Mouse (Mus musculus) lung, postnatal 0 days (tissue): ENCODE measurements around the gene Vmn1r37. TPM values are rescaled to one million over a fixed set of nuclear protein-coding genes. Genes with fewer than 3 reads are reported as not detected.
"Not testable (repeated sequence)": the region's sequence is repeated elsewhere in the genome, so short reads cannot be mapped to it uniquely, and the experiment has no call there.

Experiments used
- ATAC-seq: fragments of 200-750 bp; cut with Nextera tagmentation; 2 replicates; pipeline ENCODE4 v1.8.0; 2017; ENCODE audit warnings: moderate library complexity
- DNase-seq: peaks from one replicate; pipeline ENCODE4 v3.0.0-alpha.2; 2016; ENCODE audit warnings: low spot score
- H3K27ac ChIP-seq: fragments of 300-500 bp; sonication (generic); 2 replicates; pipeline ENCODE4 v1.5.1; 2014; ENCODE audit warnings: antibody characterized with exemption, mild to moderate bottlenecking, low read length, mixed read lengths
- H3K27me3 ChIP-seq: fragments of 300-500 bp; sonication (generic); replicated peaks from 2 replicates; pipeline ENCODE4 v1.6.1; 2014; ENCODE audit warnings: low read length, mixed read lengths; ENCODE audit not compliant: insufficient read depth
- H3K36me3 ChIP-seq: fragments of 300-500 bp; sonication (generic); 2 replicates; pipeline ENCODE4 v1.6.1; 2014; ENCODE audit warnings: low read length, mixed read lengths; ENCODE audit not compliant: insufficient read depth
- H3K4me1 ChIP-seq: fragments of 300-500 bp; sonication (generic); 2 replicates; pipeline ENCODE4 v1.6.1; 2014; ENCODE audit warnings: antibody characterized with exemption, low read depth, low read length, mixed read lengths; ENCODE audit not compliant: insufficient read depth
- H3K4me2 ChIP-seq: fragments of 300-500 bp; sonication (generic); replicated peaks from 2 replicates; pipeline ENCODE4 v1.6.1; 2014; ENCODE audit warnings: low read depth, mild to moderate bottlenecking, low read length, moderate library complexity, mixed read lengths
- H3K4me3 ChIP-seq: fragments of 300-500 bp; sonication (generic); 2 replicates; pipeline ENCODE4 v1.5.1; 2014; ENCODE audit warnings: low read depth, low read length
- H3K9ac ChIP-seq: fragments of 300-500 bp; sonication (generic); replicated peaks from 2 replicates; pipeline ENCODE4 v1.6.1; 2014; ENCODE audit warnings: low read depth, mild to moderate bottlenecking
- H3K9me3 ChIP-seq: fragments of 300-500 bp; sonication (generic); 2 replicates; pipeline ENCODE4 v1.6.1; 2016; ENCODE audit warnings: low read length, mixed read lengths
- CTCF ChIP-seq: IDR thresholded peaks from 2 replicates; pipeline ENCODE4 v1.5.1; 2016; ENCODE audit warnings: antibody characterized with exemption, mild to moderate bottlenecking
- EP300 ChIP-seq: IDR thresholded peaks from 2 replicates; pipeline ENCODE4 v1.6.1; 2016; ENCODE audit warnings: antibody characterized with exemption, mild to moderate bottlenecking, control low read depth
- WGBS: fragments of 180-500 bp; shearing (Covaris S2); extraction: QIAGEN DNeasy Blood & Tissue Kit; methylation state at CpG from one replicate; pipeline ENCODE4 v1.1.7; 2014; 5-methylcytosine and 5-hydroxymethylcytosine counted together
- polyA plus RNA-seq: library from polyadenylated mRNA; unstranded; fragments of >200 nt; fragmentation: Nextera tagmentation; extraction: Ambion mirVana; gene quantifications from 2 replicates; pipeline ENCODE4 v1.2.1, GENCODE M21; 2015

Gene Vmn1r37
- not detected in 2 replicates for polyA plus RNA-seq

DNA sequence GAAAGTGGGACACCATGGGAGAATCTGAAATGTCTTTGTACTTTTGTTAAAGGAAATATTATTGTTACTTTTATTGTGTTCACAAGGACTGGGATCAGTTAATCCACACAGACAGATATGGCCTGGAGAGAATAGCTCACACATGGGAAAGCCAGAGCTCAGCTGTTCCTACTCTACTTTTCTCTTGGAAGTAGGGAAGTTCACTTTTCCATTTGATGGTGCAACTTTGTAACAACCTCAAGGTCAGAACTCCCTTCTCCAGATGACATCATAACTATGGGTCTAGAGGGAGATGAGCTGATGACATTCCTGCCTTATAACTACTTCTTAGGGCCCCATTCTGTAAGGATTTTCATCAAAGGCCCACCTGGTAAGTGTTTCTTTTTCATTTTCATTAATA is at the start of gene Vmn1r37:
Gene Vmn1r37, plus strand, starts transcription at position 301 of the 400 bp plus-strand sequence.
- not testable (repeated sequence) for H3K4me3 ChIP-seq, H3K27ac ChIP-seq, H3K9me3 ChIP-seq, H3K36me3 ChIP-seq, H3K4me2 ChIP-seq, ATAC-seq, H3K4me1 ChIP-seq, DNase-seq, H3K27me3 ChIP-seq, H3K9ac ChIP-seq

DNA sequence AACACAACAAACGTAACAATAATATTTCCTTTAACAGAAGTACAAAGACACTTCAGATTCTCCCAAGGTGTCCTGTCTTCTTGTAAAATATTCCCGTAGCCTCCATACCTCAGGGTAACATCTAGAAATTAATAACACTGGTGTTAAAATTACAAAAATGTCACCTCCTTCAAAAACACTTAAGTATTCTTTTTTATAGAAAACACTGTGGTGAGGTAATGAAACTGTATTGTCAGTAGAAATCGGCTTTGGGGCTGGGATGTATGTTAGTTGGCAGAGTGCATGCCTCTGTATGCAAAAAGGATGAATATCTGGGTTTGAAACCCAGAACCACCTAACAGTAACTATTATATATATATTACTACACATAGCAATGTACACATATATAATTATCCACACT is 43.4 kb upstream of the Vmn1r37 start, which contains the start of gene Vmn1r35:
Gene Vmn1r35, minus strand, starts transcription at position 101 of the 400 bp plus-strand sequence.
- Histone ChIP-seq H3K9ac (no peak within 1 kb of the TSS), H3K36me3 (no peaks in the 10 kb centered on the region), H3K4me2 (no peak within 1 kb of the TSS), H3K27me3 (no peaks in the 10 kb centered on the region), H3K27ac (no peak within 1 kb of the TSS), H3K9me3 (no peaks in the 10 kb centered on the region), H3K4me1 (no peaks in the 10 kb centered on the region), H3K4me3 (no peak within 1 kb of the TSS)
- TF ChIP-seq CTCF: no peak
- no peak for TF ChIP-seq EP300
- DNase-seq: no peak
- 62% methylated on average over 3 of the region's 3 CpGs for WGBS
- no peak for ATAC-seq

DNA sequence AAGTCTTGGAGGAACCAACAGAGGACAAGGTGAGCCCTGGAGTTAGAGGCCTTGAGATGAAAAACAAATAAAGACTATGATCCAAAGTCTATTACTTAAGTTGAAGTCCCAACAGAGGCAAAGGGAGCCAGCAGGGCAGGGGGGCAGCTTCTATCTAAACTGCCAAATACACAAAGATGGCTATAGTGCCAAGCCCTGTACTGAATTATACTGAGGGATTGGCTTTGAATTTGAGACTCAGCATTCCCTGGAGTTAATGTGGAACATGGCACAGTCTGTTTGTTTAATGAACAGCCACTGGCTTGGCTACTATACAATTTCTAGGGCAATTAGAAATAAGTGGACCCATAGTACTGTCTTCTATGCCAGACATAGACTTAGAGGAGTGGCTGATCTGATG is 20.3 kb upstream of the Vmn1r37 start:
- H3K9me3 ChIP-seq: no peaks in the 10 kb centered on the region
- ATAC-seq (no peak), DNase-seq (no peak)
- no peaks in the 10 kb centered on the region for H3K27me3 ChIP-seq
- no peaks in the 10 kb centered on the region for H3K36me3 ChIP-seq
- TF ChIP-seq EP300 (no peak), CTCF (no peak)
- no peak overlapping the region for H3K27ac ChIP-seq
- H3K4me1 ChIP-seq: no peaks in the 10 kb centered on the region
- no peak overlapping the region for H3K9ac ChIP-seq
- H3K4me2 ChIP-seq: no peak overlapping the region
- no peak overlapping the region for H3K4me3 ChIP-seq

DNA sequence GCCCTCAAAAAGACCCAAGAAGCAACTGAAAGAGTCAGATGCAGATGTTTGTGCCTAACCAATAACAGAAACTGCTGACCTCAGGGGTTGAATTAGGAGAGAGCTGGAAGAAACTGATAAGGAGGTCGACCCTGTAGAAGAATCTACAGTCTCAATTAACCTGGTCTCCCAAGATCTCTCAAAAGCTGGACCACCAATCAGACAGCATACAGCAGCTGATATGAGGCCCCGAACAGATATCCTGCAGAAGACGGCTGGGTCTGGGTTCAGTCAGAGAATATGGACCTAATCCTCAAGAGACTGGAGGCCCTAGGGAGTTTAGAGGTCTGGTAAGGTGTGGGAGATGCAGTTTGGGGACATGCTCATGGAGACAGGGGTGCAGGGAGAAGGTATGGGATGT is 15.3 kb upstream of the Vmn1r37 start:
- Histone ChIP-seq H3K36me3 (no peaks in the 10 kb centered on the region), H3K4me2 (no peak overlapping the region), H3K4me1 (no peaks in the 10 kb centered on the region), H3K9me3 (no peaks in the 10 kb centered on the region), H3K27ac (no peak overlapping the region), H3K4me3 (no peak overlapping the region), H3K27me3 (no peaks in the 10 kb centered on the region), H3K9ac (no peak overlapping the region)
- WGBS: 64% methylated on average over 3 of the region's 3 CpGs
- ATAC-seq (no peak), DNase-seq (no peak)
- TF ChIP-seq CTCF (no peak), EP300 (no peak)

DNA sequence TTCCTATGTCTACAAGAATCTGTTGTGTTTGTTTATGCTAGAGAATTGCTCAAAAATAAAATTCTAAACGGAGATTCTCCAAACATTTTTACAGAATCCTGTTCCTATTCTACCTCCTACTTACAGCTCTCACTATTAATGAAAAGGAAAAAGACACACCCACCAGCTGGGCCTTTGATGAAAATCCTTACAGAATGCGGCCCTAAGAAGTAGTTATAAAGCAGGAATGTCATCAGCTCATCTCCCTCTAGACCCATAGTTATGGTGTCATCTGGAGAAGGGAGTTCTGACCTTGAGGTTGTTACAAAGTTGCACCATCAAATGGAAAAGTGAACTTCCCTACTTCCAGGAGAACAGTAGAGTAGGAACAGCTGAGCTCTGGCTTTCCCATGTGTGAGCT is 10.1 kb upstream of the Vmn1r37 start, which contains the start of gene Vmn1r36:
Gene Vmn1r36, minus strand, starts transcription at position 101 of the 400 bp plus-strand sequence.
- not testable (repeated sequence) for H3K27me3 ChIP-seq, H3K4me3 ChIP-seq, DNase-seq, H3K4me1 ChIP-seq, H3K36me3 ChIP-seq, H3K4me2 ChIP-seq, H3K27ac ChIP-seq, H3K9ac ChIP-seq, ATAC-seq, H3K9me3 ChIP-seq
- 69% methylated on average over 2 of the region's 2 CpGs for WGBS

DNA sequence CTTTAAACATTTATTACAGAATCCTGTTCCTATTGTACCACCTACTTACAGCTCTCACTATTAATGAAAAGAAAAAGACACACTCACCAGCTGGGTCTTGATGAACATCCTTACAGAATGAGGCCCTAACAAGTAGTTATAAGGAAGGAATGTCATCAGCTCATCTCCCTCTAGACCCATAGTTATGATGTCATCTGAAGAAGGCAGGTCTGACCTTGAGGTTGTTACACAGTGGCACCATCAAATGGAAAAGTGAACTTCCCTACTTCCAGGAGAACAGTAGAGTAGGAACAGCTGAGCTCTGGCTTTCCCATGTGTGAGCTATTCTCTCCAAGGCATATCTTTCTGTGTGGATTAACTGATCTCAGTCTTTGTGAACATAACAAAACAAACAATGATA is 53.3 kb downstream of the Vmn1r37 start, which contains the start of gene Vmn1r38:
Gene Vmn1r38, minus strand, starts transcription at position 101 of the 400 bp plus-strand sequence.
- not testable (repeated sequence) for H3K9me3 ChIP-seq

More for the DNA sequence above, 53.3 kb downstream of the Vmn1r37 start, which contains the start of gene Vmn1r38:
- not testable (repeated sequence) for ATAC-seq, DNase-seq, H3K4me1 ChIP-seq, H3K9ac ChIP-seq, H3K27ac ChIP-seq, H3K36me3 ChIP-seq, H3K27me3 ChIP-seq, H3K4me3 ChIP-seq, H3K4me2 ChIP-seq

Other genes starting within 250 kb of the Vmn1r37 start
- gene Mad2l1, start 194.0 kb upstream of the Vmn1r37 start, polyA plus RNA-seq: 12.6 and 15.0 TPM in 2 replicates
- not detected in 2 replicates for gene Vmn1r32, start 169.3 kb upstream of the Vmn1r37 start, polyA plus RNA-seq
- not detected in 2 replicates for gene Vmn1r33, start 111.1 kb upstream of the Vmn1r37 start, polyA plus RNA-seq
- gene Vmn1r34, start 85.5 kb upstream of the Vmn1r37 start, polyA plus RNA-seq: not detected in 2 replicates
- not detected in 2 replicates for gene Vmn1r35, start 43.5 kb upstream of the Vmn1r37 start, polyA plus RNA-seq
- not detected in 2 replicates for gene Vmn1r36, start 10.2 kb upstream of the Vmn1r37 start, polyA plus RNA-seq
- gene Vmn1r38, start 53.2 kb downstream of the Vmn1r37 start, polyA plus RNA-seq: not detected in 2 replicates
- not detected in 2 replicates for gene Vmn1r39, start 81.2 kb downstream of the Vmn1r37 start, polyA plus RNA-seq
- 77.1 and 82.5 TPM in 2 replicates for gene Gng12, start 167.0 kb downstream of the Vmn1r37 start, polyA plus RNA-seq